Mouse (Mus musculus): Measurements from ENCODE around the gene Txnrd1. TPM values are rescaled to one million over a fixed set of nuclear protein-coding genes. Genes with fewer than 3 reads are reported as not detected.

Txnrd1 gene
- total RNA-seq (2023) = 10 to 100 TPM; 76.3 to 88.8 TPM

DNA sequence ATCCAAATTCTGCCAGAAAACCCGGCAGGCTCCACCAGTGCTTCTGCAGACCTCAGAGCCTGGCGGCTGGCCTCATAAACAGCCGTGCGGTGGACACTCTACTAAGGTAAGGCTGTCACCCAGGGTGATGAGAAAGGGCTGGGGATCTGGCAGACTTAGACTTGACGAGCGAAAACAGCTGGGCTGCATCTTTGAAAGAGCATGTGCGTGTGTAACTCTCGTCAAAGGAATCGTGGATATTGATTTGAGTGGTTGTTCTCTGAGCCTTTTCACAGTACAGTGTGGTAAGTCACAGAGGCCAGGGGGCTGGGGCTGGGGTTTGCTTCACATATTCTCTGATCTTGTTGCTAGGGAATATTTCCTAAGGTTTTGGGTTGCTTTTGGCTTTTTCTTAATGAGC, at the start of gene Txnrd1:
Txnrd1 (plus strand) TSS at position 26 of the 400 bp plus-strand sequence.

GRCm38 (mm10) chr10:82866356-82866755, 32.6 kb downstream of the Txnrd1 start, which contains the start of gene Eid3:
Gene Eid3, plus strand, starts transcription at chr10:82866626.

Other genes starting within 250 kb of the Txnrd1 start
- 1 to 10 TPM; 5.7 to 7.3 TPM for gene 1190007I07Rik, start 210.7 kb upstream of the Txnrd1 start, total RNA-seq (2023)
- gene Tdg, start 204.1 kb upstream of the Txnrd1 start, total RNA-seq (2023) = 10 to 100 TPM; 35.7 to 47.1 TPM
- gene Glt8d2, start 143.3 kb upstream of the Txnrd1 start, total RNA-seq (2023) = 1 to 10 TPM in 1 of 2 experiments, not detected in 1; 1.5 TPM
- gene Hcfc2, start 137.8 kb upstream of the Txnrd1 start, total RNA-seq (2023) = 10 to 100 TPM; 13.7 to 17.5 TPM
- 10 to 100 TPM; 17.9 to 20.6 TPM for gene Nfyb, start 69.8 kb upstream of the Txnrd1 start, total RNA-seq (2023)
- 10 to 100 TPM; 24.4 to 31.0 TPM for gene Eid3, start 32.7 kb downstream of the Txnrd1 start, total RNA-seq (2023)
- 1 to 10 TPM in 1 of 2 experiments, under 1 TPM in 1; 0.60 to 1.1 TPM for gene Chst11, start 151.5 kb downstream of the Txnrd1 start, total RNA-seq (2023)